Mouse (Mus musculus): ENCODE measurements around the gene Inpp5k.

Gene Inpp5k

DNA sequence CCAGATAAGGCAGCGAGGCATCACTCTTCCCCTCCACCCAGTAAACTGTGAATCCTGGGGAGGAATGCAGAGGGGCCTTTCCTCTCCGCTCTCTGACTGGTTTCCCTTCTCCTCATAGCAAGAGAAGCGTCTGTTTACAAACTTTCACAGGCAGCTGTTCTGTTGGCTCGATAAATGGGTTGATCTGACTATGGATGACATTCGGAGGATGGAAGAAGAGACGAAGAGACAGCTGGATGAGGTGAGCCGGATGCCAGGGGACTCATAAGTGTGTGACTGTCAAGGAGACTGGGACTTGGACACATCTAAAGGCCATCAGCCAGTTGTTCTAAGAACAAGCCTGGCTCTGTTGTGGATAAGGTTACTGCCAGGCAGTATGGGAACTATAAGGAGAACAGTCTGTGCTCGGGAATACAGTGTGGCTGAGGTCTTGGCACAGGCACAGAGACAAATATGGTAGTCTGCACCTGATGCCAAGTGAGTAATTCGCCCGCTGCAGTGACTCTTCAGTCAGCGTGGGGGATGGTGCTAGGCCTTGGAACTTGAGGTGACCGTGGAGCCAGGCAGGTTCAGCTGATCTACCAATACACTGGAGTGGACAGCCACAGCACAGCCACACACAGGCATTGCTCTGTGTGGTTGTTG, 10.5 kb upstream of the Inpp5k start:
- peak in 1 of 2 experiments; percentile 37 for DNase-seq (ENCODE audit: low spot score in 2 of 2)

DNA sequence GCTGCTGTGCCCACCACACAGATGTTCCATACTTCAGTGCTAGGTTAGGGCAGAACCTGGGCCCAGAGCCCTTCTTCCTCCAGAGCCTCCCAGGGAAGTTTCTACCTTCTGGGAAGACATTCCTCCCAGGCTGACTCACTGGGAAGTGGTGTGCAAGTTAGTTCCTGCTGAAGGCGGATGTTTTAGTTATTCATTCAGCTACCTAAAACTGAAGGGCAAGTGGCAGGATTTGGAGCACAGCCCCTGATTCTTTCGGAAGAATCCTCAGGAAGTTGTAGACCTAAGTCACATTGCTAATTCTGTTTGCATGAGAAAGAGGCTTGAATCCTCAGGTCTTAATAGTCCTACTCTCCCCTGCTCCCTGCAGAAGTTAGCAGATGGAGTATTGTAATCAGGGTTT, 9.4 kb upstream of the Inpp5k start:
- DNase-seq (ENCODE audit: low spot score in 2 of 2) = no peak

DNA sequence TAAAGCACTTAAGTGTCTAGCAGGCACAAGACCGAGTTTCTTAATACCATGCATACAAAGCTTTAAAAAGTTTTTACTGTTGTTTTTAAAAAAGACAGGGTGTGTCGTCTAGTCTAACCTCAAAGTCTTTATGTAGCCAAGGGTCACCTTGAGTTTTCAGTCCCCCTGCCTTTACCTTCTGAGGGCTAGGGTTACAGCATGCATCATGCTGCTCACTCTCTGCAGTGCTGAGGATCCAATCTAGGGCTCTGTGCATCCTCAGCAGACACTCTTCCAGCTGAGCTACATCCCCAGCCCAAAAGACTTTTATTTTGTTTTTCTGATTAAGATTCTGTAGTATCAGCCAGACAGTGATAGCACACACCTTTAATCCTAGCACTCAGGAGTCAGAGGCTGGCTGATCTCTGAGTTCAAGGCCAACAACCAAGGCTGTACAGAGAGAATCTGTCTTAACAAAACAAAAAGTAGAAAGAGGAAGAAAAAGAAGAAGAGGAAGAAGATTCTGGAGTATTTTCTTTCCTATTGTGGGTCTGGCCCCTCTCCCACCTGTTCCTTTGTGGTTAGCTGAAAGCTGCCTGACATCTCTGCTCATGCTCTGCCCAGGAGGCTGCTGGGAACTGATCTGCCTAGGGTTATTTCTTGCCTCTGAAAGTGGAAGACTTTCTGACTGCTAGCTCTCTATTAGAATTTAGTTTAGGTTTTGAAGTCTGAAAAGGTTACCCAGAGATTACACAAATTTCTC, 8.0 kb upstream of the Inpp5k start:
- no peak for DNase-seq (ENCODE audit: low spot score in 2 of 2)

DNA sequence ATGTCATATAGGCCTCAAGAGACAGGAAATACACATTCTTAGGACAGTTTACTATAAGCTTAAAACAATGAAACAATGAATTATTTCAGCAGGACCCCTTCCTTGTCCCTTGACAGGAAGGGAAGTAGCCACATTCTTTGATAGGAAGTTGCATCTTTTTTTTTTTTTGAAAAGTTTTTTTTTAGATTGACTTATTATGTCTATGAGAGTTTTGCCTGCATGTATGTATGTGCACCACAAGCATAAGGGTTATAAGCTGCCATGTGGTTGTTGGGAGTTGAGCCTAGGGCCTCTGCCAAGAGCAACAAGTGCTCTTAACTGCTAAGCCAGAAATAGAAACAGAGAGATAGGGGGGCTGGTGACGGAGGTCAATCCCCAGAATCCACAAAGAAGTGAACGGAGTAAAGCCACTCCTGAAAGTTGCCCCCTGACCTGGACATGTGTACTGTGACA, 6.7 kb upstream of the Inpp5k start:
- no peak for DNase-seq (ENCODE audit: low spot score in 2 of 2)

DNA sequence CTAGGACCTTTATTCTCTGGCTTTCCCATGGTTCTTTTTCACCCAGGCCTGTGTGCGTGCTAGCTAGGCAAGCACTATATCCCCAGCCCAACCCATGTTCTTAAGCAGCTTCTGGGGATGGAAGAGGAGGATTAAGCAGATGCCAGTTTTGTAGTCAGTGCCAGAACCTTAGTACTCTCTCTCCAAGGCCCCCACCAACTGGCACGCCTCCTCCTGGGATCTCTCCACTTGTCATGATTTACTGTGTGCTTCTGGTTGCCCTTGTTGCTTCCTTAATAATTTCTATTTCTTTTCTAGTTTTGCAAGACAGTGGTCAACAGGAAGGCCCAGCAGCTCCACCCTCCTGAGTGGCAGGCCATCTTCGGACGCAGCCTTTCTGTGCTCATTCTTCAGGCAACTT, 5.0 kb upstream of the Inpp5k start:
- no peak for DNase-seq (ENCODE audit: low spot score in 2 of 2)

DNA sequence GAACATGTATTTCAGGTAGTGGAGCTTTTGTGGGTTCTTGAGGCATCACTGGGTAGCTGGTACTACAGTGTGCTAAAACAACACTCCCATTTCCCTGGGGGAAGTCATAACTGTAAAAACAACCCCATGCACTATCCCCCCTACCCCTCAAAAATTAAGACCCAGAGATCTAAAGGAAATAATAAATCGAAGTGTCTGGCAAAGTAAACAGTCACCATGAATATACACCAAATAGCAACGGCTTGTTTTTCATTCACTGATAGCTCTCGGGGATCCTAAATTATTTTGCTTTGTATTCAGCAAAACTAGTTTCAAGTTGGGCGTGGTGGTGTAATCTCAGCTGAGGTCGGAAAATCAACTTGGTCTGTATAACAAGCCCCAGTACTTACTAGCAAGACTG, 690 bp upstream of the Inpp5k start:
- DNase-seq (ENCODE audit: low spot score in 2 of 2) = no peak

DNA sequence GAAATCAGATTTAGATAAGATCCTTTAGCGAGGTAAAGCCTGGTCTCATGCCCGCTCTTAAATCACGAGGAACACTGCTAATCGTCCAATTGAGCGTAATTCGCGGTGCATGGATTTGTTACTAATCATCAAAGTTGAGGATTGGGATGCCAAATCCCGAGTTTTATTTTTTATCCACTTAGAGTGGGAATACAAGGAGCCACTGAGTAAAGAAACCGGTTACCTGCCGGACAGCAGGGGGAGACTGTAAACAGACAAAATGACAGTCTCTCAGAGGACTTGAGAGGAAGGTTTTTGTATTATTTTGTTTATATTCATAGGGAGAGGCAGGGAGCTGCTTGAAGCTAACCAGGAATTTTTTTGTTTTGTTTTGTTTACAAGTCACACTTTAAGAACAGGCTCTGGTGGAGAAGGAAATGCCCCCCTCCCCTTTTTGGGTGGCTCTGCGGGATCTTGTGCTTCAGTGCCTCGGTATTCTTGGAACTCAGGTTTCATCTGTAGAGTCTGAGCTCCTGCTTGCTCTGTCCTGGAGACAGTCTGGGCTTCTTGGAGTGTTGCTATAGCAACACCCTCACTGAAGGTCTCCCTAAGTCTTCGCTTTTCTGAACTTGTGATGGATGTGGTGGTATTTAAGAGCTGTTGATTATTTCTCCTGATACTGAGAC, 905 bp downstream of the Inpp5k start:
- no peak for DNase-seq (ENCODE audit: low spot score in 2 of 2)

DNA sequence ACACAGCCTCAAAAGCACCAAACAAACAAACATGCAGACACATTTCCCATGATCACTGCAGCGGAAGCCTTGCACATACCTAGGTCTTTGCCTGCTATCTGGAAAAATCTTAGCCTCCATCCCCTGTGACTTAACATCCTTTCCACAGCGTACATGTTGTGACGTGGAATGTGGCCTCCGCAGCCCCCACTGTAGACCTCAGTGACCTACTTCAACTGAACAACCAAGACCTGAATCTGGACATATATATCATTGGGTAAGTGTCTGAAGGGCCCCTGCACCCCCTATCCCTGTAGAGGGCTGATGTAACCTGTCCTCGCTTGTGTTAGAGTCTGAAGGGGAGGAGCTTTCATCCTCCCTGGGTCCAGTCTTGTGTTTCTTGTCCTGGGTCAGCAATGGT, 2.1 kb downstream of the Inpp5k start:
- DNase-seq (ENCODE audit: low spot score in 2 of 2) = no peak

DNA sequence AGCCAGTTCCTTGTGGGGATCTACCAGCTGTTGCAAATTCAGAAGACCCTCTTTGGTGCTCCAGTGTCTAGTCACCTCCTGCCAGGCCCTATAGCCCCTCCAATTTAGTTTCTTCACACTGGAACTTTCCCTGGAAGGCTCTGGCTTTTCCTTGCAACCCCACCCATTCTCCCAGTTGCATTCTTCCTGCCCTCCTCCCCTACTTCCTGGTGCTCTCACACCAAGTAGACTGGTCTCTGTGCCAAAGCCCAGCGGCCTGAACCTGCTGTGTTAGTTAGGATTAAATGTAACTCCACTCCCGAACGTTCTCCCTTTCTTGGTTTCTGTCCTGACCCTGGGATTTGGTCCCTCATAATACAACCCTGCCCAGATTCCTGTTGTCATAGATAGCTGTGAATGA, 4.0 kb downstream of the Inpp5k start:
- DNase-seq (ENCODE audit: low spot score in 2 of 2) = no peak

DNA sequence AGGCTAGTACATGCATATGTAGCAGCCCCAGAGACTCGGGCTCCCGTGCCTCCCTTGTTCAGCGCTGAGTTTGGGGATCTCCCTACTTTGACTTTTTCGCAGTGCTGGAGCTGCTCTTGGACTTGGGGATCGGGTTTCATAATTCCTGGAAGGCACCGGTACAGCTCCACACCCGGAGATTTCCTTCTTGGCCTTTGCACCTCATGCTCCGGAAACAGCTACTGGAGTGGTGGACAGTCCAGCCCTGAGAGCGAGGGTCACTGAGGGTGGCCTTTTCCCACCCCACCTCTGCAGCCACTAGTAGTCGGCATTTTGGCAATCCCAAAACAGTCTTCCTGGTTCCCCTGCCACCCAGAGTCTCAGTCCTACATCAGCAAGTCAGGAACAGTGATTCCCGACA, 4.5 kb downstream of the Inpp5k start:
- DNase-seq (ENCODE audit: low spot score in 2 of 2) = no peak

DNA sequence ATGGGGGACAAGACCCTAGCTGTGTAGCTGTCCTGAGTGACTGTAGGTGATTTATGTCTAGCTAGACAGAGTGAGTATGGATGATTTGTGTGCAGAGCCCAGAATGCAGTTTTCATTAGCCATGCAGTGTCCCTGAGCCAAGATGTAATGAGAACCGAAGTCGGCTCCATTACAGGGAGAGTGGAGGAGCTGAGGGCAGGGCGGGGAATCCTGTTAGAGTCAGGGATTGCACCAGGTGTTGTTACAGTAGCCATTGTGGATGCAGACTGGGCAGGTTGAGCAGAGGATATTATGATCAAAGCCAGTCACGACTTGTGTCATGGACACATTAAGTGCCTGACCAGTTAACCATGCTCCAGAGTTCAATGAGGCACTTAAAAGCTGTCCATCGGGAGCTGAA, 12.5 kb downstream of the Inpp5k start:
- DNase-seq (ENCODE audit: low spot score in 2 of 2) = no peak

DNA sequence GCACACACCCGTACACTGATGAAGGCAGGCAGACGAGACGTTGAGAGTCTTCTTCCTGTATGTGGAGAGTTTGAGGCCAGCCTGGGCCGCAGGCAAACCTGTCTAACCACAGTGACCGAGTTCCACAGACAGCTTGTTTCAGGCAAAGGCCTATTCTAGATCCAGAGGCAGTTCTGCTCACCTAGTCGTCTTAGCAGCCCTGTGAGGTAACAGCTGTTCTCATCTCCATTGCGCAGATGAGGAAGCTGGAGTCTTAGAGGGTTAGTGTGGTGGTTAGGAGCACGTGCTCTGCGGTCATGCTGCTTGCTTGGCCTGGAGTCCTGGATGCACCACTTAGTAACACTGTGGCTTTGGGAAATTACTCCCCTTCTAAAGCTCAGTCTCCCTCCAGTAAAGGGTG, 13.9 kb downstream of the Inpp5k start:
- DNase-seq (ENCODE audit: low spot score in 2 of 2) = no peak

DNA sequence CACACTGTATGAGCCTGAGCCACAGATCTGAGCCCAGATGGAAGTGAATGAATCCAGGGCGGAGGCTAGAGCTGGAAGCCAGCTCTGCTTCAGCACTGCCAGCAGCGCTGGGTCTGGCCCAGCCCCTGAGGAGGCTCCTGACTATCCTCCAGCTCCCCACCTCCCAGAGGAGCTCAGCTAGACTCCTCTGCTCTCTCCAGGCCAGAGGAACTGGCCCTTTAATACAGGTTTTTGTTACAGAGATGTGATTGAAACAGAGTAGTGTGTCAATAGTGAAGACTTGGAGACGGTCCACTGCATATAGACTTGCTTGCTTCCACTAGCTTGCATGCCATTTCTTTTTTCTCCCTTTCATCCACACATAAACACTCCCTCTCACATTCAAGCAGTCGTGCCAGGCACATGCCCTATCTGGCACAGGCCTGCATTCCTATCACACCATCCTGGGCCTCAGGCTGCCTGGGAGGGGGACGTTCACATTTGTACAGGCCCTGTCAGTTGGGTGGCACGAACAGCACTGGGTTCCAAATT, 17.0 kb downstream of the Inpp5k start:
- DNase-seq (ENCODE audit: low spot score in 2 of 2) = no peak

DNA sequence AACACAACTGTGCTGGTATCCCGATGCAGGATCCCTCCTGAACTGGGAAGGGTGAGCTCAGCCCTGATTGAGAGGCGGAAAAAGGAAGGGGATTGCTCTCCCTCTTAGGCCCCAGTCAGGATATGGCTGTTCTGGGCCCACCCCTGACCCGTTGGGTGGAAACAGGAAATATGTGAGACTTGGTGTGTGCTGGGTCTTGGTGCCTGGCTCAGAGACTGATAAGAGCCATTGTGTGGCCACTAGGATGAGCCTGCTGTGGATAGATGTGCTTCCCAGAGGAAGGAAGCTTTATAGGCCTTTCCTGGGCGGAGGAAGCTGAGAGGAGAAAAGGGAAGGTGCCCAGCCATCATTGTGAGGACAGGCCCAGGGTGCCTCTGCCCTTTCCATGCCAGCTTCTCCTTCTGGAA, 18.4 kb downstream of the Inpp5k start:
- no peak for DNase-seq (ENCODE audit: low spot score in 2 of 2)

DNA sequence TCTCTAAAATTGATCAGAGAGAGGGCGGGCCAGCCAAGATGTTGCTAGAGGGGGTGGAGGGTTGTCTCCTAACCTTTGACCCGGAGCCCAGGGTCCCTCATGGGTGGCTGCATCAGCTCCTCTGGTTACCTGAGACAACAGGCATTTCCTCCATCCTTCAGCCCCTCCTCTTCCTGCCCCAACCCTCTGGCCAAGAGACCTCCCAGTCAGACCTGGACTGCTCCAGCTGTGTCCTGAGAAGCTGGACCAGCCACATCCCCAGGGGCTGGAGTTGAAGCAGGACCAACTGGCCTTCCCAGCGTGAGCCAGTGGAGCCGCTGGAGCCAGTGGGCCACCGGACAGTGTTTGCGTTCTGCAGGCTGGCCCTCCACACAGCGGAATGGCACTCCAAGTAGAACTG, 19.5 kb downstream of the Inpp5k start, which contains the start of gene Myo1c:
Myo1c (plus strand) TSS at position 194 of the 400 bp plus-strand sequence.
- DNase-seq (ENCODE audit: low spot score in 2 of 2) = no peak

DNA sequence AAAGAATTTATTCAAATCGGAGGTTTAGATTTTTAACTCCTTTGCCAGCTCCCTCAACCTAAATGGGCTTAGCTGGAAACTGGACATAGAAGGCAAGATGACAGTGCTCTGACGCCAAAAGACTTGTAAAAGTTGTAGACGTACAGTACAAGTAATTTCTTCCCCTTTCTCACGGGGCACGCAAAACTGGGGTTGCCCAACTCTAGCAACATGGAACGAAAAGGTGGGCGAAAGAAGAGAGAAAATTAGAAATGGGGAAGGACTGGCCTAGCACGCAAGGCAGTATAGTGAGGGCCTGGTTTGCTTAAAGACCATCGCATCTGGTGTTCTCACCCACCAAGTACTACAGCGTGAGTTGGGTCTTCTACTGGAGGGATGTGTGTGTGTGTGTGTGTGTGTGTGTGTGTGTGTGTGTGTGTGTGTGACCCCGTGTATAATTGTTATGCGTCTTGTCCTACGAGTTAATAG, 20.2 kb downstream of the Inpp5k start:
- DNase-seq (ENCODE audit: low spot score in 2 of 2) = no peak

DNA sequence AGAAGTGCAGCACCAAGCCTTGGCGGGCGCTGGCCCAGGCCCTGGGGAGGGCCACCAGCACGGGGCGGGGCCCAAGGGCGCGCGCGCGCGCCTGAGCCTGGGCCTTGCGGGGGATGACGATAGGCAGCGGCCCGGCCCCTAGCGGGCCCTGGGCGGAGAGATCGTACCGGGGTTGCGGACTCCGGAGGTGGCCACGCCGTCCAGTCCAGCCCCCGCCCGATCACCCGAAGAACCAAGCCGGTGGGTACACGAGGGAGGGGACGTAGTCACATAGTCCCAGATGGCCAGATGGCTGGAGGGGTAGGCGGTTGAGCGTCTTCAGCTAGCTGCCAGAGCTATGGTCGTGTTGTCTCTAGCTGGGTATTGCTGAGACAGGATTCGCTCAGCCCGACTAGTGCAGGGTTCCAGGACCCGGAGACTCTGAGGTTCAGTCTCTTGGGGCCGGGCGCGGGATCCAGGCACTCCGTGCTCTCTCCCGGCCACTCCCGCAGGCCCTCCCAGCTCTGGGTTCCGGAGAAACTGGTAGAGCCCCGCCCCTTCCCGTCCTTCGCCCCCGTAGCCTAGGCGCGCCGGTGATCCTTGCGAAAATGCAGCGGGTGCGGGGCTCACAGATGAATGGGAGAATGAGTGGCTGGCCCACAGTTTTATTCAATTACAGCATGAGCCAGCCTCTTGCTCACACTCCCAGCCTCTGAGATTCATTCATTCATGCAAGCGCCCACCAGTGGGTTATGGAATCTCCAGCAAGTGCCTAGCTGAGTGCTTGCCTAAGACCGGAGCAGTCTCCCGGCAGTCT, 20.8 kb downstream of the Inpp5k start:
- peak; percentile 50 to 66 for DNase-seq (ENCODE audit: low spot score in 2 of 2)

DNA sequence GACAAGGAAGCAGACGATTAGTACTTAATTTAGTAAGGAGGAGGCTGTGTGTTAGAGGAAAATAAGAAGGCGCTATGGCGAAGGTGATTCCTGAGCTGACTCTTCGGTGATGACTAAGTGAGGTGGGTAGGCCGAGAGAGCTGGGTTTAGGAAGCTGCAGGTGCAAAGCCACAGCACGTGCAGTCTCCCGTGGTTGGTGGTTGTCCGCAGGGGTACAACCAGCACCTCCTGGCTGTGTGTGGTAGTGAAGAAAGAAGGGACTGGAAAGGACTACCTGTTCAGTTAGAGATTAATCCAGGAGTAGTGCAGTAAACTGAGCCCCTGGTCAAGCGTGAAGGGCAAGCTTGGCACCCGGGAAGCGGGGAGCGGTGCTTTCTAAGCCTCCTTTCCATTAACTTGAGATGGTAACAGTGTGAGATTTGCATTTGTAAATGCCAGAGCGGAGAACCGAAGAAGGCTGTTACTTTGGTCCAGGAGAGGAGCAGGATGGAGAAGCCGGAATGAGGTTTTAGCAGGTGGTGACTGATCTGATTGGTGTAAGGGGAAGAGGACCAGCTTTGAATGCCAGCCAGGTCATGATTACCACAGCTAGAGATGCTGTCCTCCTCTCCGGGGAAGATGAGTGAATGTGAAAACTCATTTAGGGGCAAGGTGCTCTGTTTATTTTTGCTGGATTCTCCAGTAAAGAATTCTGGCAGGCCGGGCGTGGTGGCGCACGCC, 21.6 kb downstream of the Inpp5k start:
- DNase-seq (ENCODE audit: low spot score in 2 of 2) = peak in 1 of 2 experiments; percentile 22

DNA sequence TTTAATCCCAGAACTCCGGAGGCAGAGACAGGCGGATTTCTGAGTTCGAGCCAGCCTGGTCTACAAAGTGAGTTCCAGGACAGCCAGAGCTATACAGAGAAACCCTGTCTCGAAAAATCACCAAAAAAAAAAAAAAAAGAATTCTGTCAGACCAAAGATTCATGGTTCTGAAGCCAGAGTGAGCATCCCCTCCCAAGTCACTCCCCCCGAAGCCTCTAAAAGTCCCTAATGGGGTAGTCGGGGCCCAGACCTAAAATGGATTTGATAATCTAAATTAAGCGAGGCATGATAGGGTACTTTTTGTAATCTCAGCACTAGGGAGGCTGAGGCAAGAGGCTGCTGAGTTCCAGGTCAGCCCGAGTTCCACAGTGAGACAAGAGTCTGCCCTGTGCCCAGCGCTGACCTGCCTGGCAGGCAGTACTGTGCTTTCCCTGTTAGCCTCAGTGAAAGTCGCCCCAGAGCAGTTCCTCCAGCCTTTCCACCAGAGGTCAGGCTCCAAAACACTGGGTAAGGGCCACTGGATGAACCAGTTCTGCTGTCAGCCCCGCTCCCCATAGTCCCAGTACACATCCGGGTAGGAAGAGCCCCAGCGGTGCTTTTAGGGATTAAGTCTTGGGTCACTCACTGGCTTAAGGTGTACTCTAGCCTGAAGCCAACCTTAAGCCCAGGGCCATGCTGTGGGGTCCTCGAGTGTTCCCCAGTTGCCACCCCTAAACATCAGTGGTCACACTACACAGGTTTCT, 22.3 kb downstream of the Inpp5k start:
- DNase-seq (ENCODE audit: low spot score in 2 of 2) = no peak

DNA sequence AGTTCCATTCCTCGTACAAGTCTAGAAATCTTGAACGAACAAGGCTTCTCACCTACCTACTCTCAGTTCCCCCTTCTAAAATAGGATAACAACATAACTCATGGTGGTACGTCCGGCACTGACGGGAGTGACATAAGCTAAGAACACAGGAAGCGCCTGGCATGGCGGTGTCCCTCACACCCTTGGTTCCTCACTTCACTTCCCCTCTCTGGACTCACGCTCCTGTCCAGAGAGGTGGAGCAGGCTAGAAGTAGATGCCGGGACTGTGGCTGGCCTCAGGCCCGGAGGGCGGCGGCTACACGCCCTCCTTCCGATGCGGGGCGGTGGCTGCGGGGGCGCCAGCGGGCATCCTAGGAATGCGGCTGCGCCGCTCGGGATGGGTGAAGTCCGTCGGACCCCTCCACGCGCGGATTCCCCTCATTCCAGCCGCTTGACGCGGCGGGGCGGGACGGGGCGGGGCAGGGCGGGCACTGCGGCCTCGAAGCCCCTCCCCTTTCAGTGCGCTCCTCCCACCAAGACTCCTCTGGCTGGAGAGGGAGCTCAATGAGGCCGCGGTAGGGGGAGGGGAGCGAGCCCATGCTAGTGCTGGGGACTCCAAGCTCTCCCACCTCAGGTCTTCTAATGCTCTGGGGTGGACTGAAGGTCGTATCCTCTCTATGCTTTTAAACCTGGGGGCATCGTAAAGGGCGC, 23.1 kb downstream of the Inpp5k start:
- DNase-seq (ENCODE audit: low spot score in 2 of 2) = no peak

Data from frontal cortex, postnatal 25 days (tissue).